Mouse (Mus musculus) ES-E14 (cell line): ENCODE measurements around the gene Tarm1. TPM values are rescaled to one million over a fixed set of nuclear protein-coding genes. Genes with fewer than 3 reads are reported as not detected.

Experiments
- DNase-seq: peaks from one replicate; pipeline ENCODE4 v3.0.0-alpha.2; 2013; ENCODE audit warnings: low read depth, low spot score
- H3K27ac ChIP-seq: 2 replicates; pipeline ENCODE4 v1.5.1; 2012; ENCODE audit warnings: low read depth, mild to moderate bottlenecking, low read length, moderate library complexity, mixed read lengths; ENCODE audit not compliant: poor library complexity, insufficient read depth, severe bottlenecking
- H3K36me3 ChIP-seq: 2 replicates; pipeline ENCODE4 v1.6.1; 2012; ENCODE audit warnings: mild to moderate bottlenecking, low read length, moderate library complexity, mixed read lengths; ENCODE audit not compliant: control insufficient read depth, poor library complexity, insufficient read depth, severe bottlenecking
- H3K4me1 ChIP-seq, 2 experiments: fragments of 150-350 bp in 1 of 2; sonication (generic) in 1 of 2; 2 replicates each; pipeline ENCODE4 v1.6.1; 2012; ENCODE audit warnings: low read length in 2 of 2, mild to moderate bottlenecking in 1 of 2, mixed read lengths in 1 of 2; ENCODE audit not compliant: control insufficient read depth in 2 of 2, insufficient read depth in 2 of 2, poor library complexity in 1 of 2
- H3K4me3 ChIP-seq, 2 experiments: fragments of 150-350 bp in 1 of 2; sonication (generic) in 1 of 2; 2 replicates each; pipeline ENCODE4 v1.5.1; 2012; ENCODE audit warnings: low read length in 2 of 2, low read depth in 1 of 2, mild to moderate bottlenecking in 1 of 2, mixed read lengths in 1 of 2; ENCODE audit not compliant: insufficient read depth in 1 of 2, poor library complexity in 1 of 2, severe bottlenecking in 1 of 2
- H3K9ac ChIP-seq: 2 replicates; pipeline ENCODE4 v1.6.1; 2012; ENCODE audit warnings: low read depth, mild to moderate bottlenecking, low read length, mixed read lengths; ENCODE audit not compliant: poor library complexity, insufficient read depth, severe bottlenecking
- H3K9me3 ChIP-seq: fragments of 150-350 bp; sonication (generic); 2 replicates; pipeline ENCODE4 v1.6.1; 2012; ENCODE audit warnings: low read depth, mild to moderate bottlenecking, low read length; ENCODE audit not compliant: control insufficient read depth, insufficient read depth
- CHD2 ChIP-seq: IDR thresholded peaks from 2 replicates; pipeline ENCODE4 v1.6.1; 2014; ENCODE audit warnings: mild to moderate bottlenecking, low read depth, low read length, inconsistent platforms
- HCFC1 ChIP-seq: IDR thresholded peaks from 2 replicates; pipeline ENCODE4 v1.6.1; 2012; ENCODE audit warnings: low read length, inconsistent platforms, borderline replicate concordance; ENCODE audit not compliant: insufficient read depth
- MAFK ChIP-seq: IDR thresholded peaks from 2 replicates; pipeline ENCODE4 v1.6.1; 2014; ENCODE audit warnings: mild to moderate bottlenecking, low read depth, low read length, inconsistent platforms; ENCODE audit not compliant: insufficient read depth
- ZC3H11A ChIP-seq: IDR thresholded peaks from 2 replicates; pipeline ENCODE4 v1.6.1; 2012; ENCODE audit warnings: low read depth, mild to moderate bottlenecking, inconsistent platforms, low read length, borderline replicate concordance
- ZNF384 ChIP-seq: IDR thresholded peaks from 2 replicates; pipeline ENCODE4 v1.6.1; 2012; ENCODE audit warnings: low read depth, low read length, inconsistent platforms
- in situ Hi-C, 2 experiments: fragments of 600-800 bp; cut with MboI; formaldehyde crosslinking; loops; one replicate each; pipeline ENCODE4 v1.15.1; 2025; ENCODE audit warnings: low sequenced_read_pairs in 2 of 2, inconsistent platforms in 1 of 2; ENCODE audit not compliant: unreplicated experiment in 2 of 2
- total RNA-seq: library from RNA; depleted of rRNA; stranded (reverse); fragments of 300-350 nt; gene quantifications from 2 replicates; pipeline ENCODE4 v1.2.3, GENCODE M21; 2012

Tarm1 gene
- total RNA-seq, 1 experiment, result 0.85 TPM

- in situ Hi-C loops, result no loop called here
- Histone ChIP-seq H3K9ac (no peak overlapping the region), H3K27ac (no peak overlapping the region), H3K9me3 (no peaks in the 10 kb centered on the region), H3K4me3 (no peak overlapping the region), H3K4me1 (peaks cover 0 to 13% of the 10 kb centered on the region in 2 experiments; a peak in 3 of 4 replicates), H3K36me3 (no peaks in the 10 kb centered on the region)
- no peak for DNase-seq
- TF ChIP-seq CHD2, result no peak
- no peak for TF ChIP-seq HCFC1
- TF ChIP-seq ZC3H11A, result no peak
- peak; percentile 38; the same call in 1 of the 2 replicates for TF ChIP-seq MAFK
- TF ChIP-seq ZNF384, result no peak
These were observed 55.4 kb downstream of the Tarm1 start for GRCm38 (mm10) chr7:3447026-3447425.

GRCm38 (mm10) chr7:3446584-3446983, 55.8 kb downstream of the Tarm1 start:
- H3K9me3 ChIP-seq, result no peaks in the 10 kb centered on the region
- no peak for DNase-seq
- H3K36me3 ChIP-seq, result no peaks in the 10 kb centered on the region
- H3K27ac ChIP-seq, result no peak overlapping the region
- no peak for TF ChIP-seq CHD2
- TF ChIP-seq HCFC1, result no peak
- no peak for TF ChIP-seq ZNF384
- no peak for TF ChIP-seq MAFK
- no peak for TF ChIP-seq ZC3H11A
- H3K4me3 ChIP-seq, result no peak overlapping the region
- peaks cover 0 to 11% of the 10 kb centered on the region in 2 experiments; a peak in 3 of 4 replicates for H3K4me1 ChIP-seq
- H3K9ac ChIP-seq, result no peak overlapping the region
- in situ Hi-C loops, result no loop called here

GRCm38 (mm10) chr7:3444678-3445077, 57.7 kb downstream of the Tarm1 start:
- in situ Hi-C loops, result no loop called here
- H3K4me3 ChIP-seq, result no peak overlapping the region
- no peak overlapping the region for H3K9ac ChIP-seq
- peaks cover 0 to 10% of the 10 kb centered on the region in 2 experiments; a peak in 3 of 4 replicates for H3K4me1 ChIP-seq
- no peak for DNase-seq
- H3K27ac ChIP-seq, result no peak overlapping the region
- no peaks in the 10 kb centered on the region for H3K36me3 ChIP-seq
- TF ChIP-seq CHD2, result no peak
- TF ChIP-seq ZNF384, result no peak
- TF ChIP-seq HCFC1, result no peak
- TF ChIP-seq MAFK, result no peak
- no peak for TF ChIP-seq ZC3H11A
- H3K9me3 ChIP-seq, result no peaks in the 10 kb centered on the region

GRCm38 (mm10) chr7:3442476-3443062, 59.9 kb downstream of the Tarm1 start:
- TF ChIP-seq MAFK, result no peak
- no peak for TF ChIP-seq CHD2
- TF ChIP-seq ZC3H11A, result no peak
- no peak for TF ChIP-seq HCFC1
- no peak for TF ChIP-seq ZNF384
- Histone ChIP-seq H3K4me3 (no peak overlapping the region), H3K4me1 (peaks cover 0 to 8% of the 10 kb centered on the region in 2 experiments; a peak in 1 of 4 replicates), H3K9ac (no peak overlapping the region), H3K9me3 (no peaks in the 10 kb centered on the region), H3K36me3 (no peaks in the 10 kb centered on the region), H3K27ac (no peak overlapping the region)
- no peak for DNase-seq
- in situ Hi-C loops, result no loop called here
